Mouse (Mus musculus): ENCODE results near the gene Eps8.

Gene Eps8

GRCm38 (mm10) chr6:137654776-137655175 lies at the start of gene Eps8:
Gene Eps8 (minus strand): TSS chr6:137654876.
- 91% methylated on average over 2 of the region's 2 CpGs for WGBS

DNA sequence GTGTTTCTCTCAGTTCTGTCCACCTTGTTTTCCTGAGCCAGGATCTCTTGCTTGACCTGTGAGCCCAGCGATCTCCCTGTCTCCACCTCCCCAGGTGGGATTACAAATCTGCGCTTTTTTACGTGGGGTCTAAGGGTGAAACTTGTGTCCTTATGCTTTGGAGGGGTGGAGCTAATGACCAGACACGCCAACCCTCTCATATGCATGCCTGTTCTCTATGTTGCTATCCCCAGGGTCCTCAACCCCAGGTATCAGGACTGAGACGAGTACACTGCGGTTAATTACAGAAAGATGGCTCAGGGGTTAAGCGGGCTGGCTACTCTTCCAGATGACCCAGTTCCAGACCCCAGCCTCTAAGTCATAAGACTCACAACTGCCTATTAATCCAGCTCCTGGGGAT lies 48.8 kb upstream of the Eps8 start:
- 95% methylated on average over 7 of the region's 7 CpGs for WGBS

- 92% methylated on average over 4 of the region's 4 CpGs for WGBS
Measured at GRCm38 (mm10) chr6:137702918-137703317, 48.2 kb upstream of the Eps8 start.

- WGBS = 98% methylated on average over 3 of the region's 3 CpGs
Measured at GRCm38 (mm10) chr6:137702186-137702585, 47.5 kb upstream of the Eps8 start.

DNA sequence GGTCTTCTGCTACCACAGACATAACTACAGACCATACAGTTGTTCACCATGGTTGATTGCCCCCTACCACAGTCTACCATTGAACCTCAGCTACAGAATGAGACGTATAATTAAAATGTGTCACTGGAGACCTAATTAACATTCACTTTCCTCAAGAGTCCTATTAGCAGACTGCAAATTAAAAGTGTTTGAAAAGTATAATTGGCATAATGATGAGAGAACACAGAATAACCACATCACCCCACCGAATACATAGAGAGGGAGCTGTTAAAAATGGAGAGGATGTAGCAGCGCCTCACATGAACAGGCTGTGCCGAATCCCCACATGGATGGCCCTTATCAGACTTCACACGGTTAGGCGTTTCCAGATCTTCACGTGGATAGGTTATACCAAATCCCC lies 44.8 kb upstream of the Eps8 start:
- 39% methylated on average over 7 of the region's 7 CpGs for WGBS

DNA sequence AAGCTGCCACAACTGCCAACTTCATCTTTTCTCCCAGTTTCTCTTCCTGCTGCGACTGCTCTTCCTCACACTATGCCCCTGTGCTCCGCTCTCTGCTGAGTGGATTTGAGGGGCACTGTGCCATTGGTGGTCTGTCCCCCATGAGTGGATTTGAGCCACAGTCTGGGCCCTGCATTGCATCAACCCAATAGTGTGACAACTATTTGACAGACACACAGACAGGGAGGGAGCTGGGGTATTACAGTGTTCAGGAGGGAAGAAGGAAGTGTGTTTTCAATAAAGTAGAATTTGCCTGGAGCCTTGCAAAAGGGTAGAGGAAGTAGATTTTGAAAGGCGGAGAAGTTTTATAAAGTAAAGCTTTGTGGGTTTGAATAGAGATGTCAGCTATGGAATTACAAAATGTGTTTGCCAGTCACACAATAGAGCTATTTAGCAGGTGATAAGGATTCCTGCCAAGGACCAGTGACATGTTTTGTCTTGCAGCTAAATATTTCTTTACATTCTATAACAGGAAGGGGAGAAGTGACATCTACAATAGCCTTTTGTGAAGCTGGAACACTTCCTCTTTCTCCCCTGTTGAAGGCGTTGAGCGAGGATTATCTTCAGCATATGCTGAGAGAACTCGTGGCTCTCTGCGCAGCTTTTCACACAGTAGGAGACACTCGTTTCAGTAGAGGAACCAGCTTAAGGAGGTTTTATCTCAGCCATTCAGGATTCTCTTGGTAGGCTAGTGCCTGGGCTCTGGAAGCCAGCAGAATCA lies 41.9 kb upstream of the Eps8 start:
- WGBS = 74% methylated on average over 8 of the region's 8 CpGs

- 96% methylated on average over 8 of the region's 8 CpGs for WGBS
Measured at GRCm38 (mm10) chr6:137695046-137695445, 40.4 kb upstream of the Eps8 start.

DNA sequence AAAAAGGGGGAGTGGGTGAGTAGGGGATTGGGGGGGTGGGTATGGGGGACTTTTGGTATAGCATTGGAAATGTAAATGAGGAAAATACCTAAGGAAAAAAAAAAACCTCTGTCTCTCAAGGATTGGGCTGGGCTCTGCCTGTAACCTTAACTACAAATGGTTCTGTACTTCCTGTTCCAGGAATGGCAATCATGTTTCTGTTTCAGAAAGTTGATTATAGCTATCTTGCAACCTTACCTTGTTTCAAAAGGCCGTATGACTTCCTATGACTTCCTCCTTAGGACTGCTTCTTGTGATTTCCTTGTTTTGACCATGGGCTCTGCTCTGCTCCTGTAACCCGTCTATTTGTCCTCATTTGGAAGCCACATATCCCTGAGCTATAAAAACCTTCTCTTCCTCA lies 39.6 kb upstream of the Eps8 start:
- WGBS = 94% methylated on average over 2 of the region's 2 CpGs

GRCm38 (mm10) chr6:137690550-137691119 lies 36.0 kb upstream of the Eps8 start:
- 43% methylated on average over 2 of the region's 2 CpGs for WGBS

- 68% methylated on average over 11 of the region's 11 CpGs for WGBS
Measured at GRCm38 (mm10) chr6:137688506-137689105, 33.9 kb upstream of the Eps8 start.

DNA sequence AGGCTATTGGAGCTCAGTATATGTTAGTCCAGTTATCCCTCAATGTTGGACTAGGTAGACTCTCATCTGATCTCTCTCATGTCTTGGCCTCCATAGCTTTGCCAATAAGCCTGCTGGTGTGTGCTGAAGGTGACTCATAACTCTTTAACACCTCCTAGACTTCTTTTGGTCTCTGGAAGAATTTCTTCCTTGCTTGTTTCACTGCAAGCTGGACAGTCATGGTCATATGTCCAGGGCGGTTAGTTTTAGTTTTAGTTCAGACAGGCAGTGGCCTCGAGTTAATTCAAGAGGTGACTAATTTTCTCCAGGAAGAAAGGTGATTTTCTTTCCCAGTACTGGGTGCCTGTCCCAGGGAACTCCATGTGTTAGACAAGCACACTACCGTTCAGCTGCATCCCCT lies 33.4 kb upstream of the Eps8 start:
- 89% methylated on average over 3 of the region's 3 CpGs for WGBS

DNA sequence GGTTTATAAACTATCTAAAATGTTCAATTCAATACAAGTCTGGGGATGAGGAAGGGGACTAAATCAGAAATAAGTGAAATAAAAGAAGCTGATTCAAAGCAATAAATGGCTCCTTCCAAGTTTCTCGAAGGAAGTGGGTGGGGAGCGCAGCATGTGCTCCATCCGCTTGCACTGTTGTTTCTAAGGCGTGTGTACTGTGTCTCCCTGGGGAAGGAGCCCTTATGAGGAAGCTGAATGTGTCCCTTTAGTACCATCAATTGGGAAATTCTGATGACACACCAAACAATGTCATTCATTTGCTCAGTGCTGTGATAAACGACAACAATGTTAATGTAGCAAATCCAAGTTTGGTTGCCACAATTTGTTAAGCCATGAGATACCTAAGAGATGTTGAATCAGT lies 33.0 kb upstream of the Eps8 start:
- 81% methylated on average over 5 of the region's 5 CpGs for WGBS

DNA sequence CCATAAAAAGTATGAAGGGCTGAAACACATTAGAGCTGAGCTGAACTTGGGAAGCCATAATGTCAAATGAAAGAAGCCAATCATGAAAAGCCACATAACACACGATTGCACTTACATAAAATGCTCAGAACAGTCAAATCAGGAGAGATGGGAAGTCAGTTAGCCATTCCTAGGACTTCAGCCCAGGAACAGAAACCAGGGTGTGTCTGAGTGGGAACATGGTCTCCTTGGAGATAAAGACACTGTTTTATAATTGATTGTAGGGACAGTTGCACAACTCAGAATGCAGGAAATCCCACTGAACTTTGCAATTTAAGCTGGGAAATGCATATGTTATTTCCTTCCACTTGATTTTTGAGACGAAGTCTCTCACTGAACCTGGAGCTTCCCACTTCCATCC lies 28.0 kb upstream of the Eps8 start:
- WGBS = 77% methylated on average over 2 of the region's 2 CpGs

DNA sequence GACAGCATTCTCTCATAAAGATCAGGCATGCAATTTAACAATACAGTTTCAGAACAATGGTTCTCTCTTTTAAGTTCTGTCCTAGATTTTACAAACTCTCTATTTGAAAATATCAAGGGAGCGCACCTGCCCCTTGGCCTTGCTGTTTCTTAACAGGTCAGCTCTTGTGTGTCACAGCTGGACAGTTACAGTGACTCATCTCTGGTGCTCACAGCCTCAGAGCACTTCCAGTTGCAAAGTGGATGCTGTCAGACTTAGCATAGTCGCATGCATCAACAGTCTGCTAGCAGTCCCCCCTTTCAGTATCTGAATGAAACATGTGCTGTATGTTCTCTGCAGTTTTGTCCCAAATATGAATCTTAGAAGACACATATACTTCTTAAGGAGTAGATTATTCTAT lies 26.3 kb upstream of the Eps8 start:
- 88% methylated on average over 2 of the region's 2 CpGs for WGBS

DNA sequence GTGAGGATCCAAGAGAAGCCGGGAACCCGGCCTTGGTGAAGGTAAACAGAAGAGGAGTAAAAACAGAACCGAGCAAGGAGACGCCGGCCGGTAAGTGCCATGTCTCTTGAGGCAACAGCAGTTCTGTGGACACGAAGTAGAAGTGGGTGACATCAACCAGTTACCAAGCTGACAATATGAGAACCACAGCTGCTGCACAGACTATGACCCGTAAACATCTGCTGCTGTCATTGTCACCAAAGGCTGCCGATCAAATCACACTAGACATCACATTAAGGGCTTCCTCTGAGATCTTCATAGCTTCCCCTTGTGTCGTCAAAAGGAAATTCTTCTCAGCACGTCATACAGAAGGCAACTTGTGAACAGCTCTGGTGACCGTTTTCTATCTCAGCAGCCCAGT lies 21.9 kb upstream of the Eps8 start:
- WGBS = 91% methylated on average over 12 of the region's 12 CpGs

- WGBS = 80% methylated on average over 5 of the region's 5 CpGs
Measured at GRCm38 (mm10) chr6:137675556-137675955, 20.9 kb upstream of the Eps8 start.

GRCm38 (mm10) chr6:137673301-137673700 lies 18.6 kb upstream of the Eps8 start:
- 86% methylated on average over 15 of the region's 15 CpGs for WGBS

GRCm38 (mm10) chr6:137671561-137671960 lies 16.9 kb upstream of the Eps8 start:
- WGBS = 88% methylated on average over 10 of the region's 10 CpGs

- WGBS = 96% methylated on average over 9 of the region's 9 CpGs
Measured at GRCm38 (mm10) chr6:137670820-137671219, 16.1 kb upstream of the Eps8 start.

GRCm38 (mm10) chr6:137669876-137670275 lies 15.2 kb upstream of the Eps8 start:
- 94% methylated on average over 3 of the region's 3 CpGs for WGBS

- 90% methylated on average over 1 of the region's 1 CpGs for WGBS
Measured at GRCm38 (mm10) chr6:137669433-137669832, 14.8 kb upstream of the Eps8 start.

- WGBS = 73% methylated on average over 3 of the region's 3 CpGs
Measured at GRCm38 (mm10) chr6:137668331-137668730, 13.7 kb upstream of the Eps8 start.

- WGBS = 85% methylated on average over 3 of the region's 3 CpGs
Measured at GRCm38 (mm10) chr6:137667665-137668064, 13.0 kb upstream of the Eps8 start.

Measured in cerebral cortex, adult 2 months (tissue).